Mouse (Mus musculus) subcutaneous adipose tissue, adult 2 months (tissue): Measurements from ENCODE around the gene Lnpep. TPM values are rescaled to one million over a fixed set of nuclear protein-coding genes. Genes with fewer than 3 reads are reported as not detected.

ENCODE experiments used
- polyA plus RNA-seq: library from polyadenylated mRNA; depleted of rRNA; stranded (reverse); fragments of >200 nt; gene quantifications from 2 replicates; pipeline ENCODE4 v1.2.3, GENCODE M21; 2012; ENCODE audit warnings: low replicate concordance; rRNA removed

Gene Lnpep
- polyA plus RNA-seq, result 13.8 and 15.7 TPM in 2 replicates

DNA sequence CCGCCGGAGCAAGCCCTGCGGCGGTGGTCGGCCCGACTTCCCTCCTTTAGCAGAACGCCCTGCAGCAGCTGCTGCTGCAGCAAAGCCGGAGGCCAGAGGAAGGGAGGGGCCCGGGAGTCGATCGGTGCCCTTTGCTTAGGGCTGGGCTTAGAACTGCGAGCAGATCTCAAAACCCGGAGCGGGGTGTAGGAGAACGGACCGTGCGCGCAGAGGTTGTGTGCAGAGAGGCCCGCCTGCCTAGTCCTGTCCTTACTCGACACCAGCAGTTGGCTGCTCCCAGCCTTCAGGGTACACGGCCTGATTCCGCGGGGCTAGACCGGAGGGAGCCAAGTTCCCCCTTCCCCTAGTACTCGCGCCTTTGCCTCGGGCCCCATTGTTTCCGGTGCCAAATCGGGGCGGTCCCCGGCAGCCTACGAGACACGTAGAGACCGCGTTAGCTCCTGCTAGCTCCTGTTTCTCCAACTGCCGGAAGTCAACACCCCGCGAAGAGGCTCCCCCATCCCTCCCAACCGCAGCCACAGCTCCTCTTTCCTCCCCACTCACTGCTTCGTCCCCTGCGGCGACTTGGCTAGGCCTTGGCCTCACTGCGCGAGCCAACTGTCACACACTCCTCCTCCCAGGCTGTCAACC lies at the start of gene Lnpep:
Gene Lnpep, minus strand, starts transcription at position 94 of the 630 bp plus-strand sequence.

Other genes with a start within 250 kb of the Lnpep start
- gene Lix1, start 222.4 kb downstream of the Lnpep start, polyA plus RNA-seq, result 0.87 and 1.4 TPM in 2 replicates
- not detected in 2 replicates for gene Vmn2r90, start 78.7 kb upstream of the Lnpep start, polyA plus RNA-seq
- gene Spaca6, start 202.1 kb upstream of the Lnpep start, polyA plus RNA-seq, result 49.8 and 74.1 TPM in 2 replicates
- gene Has1, start 230.2 kb upstream of the Lnpep start, polyA plus RNA-seq, result 0.54 and 1.1 TPM in 2 replicates